Mouse (Mus musculus): Measurements from ENCODE around the gene Hivep1.

Gene Hivep1

DNA sequence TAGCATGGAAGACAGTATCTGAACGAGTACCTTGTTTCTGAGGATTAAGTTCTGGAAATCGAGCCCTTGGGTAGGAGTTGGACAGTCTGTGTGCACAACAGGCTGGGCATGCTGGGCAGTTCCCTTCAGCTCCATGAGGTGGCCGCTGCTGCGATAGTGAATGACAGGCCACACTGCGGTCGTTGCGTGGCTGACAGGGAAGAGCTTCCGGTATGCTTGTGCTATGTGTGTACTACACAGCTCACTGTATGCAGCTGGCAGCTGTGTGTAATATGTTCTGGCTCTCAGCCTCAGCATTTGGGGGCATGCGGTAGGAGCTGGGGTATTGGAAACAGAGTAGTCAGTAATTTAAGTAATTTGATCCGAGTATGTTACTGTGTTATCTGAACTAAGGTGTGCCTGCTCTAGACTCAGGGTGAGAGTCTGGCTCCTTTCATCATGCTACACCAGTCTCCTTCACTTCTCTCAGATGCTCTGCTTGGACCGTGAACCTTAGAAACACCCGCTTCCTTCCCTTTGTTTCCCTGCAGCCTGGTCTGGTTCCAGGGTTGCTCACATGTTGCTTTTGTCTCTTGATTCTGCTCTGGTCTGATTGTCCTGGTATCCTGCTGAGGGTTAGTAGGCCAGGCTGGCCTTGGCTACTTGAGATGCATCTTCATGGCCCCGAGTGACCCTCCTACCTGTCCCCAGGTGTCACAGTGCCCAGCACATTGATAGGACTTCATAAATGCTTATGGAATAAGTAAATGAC, 49.8 kb downstream of the Hivep1 start:
- POLR2A ChIA-PET: interaction anchor here in 1 of 4 experiments (0.8 kb wide), 1 partner anchor 33 kb away, joined by 3 read pairs; no protein-coding TSS in a partner anchor
- CTCF ChIA-PET: interaction anchor here in 1 of 4 experiments (0.9 kb wide), 1 partner anchor 199 kb away, joined by 3 read pairs; no protein-coding TSS in a partner anchor

DNA sequence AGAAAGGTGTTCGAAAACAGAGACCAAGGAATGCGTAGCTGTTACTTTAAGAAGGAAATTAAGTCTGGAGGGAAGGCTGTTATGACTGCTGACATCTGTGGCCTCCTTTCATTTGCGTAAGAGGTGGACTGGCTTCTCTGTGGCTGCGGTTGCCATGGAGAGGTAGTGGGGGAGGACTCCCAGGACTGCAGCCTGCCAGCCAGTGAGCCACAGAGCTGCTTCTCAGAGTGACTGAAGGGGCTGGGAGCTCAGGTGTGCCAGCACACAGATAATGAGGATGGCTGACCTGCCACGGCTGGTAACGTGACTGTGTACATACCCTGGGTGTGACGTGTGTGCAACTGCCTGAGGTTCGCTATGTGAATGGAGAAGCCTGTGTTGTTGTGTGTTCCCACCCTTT, 51.2 kb downstream of the Hivep1 start:
- POLR2A ChIA-PET: interaction anchor here in 1 of 4 experiments (0.7 to 1.2 kb wide), 2 partner anchors 9 to 86 kb away, joined by 3 to 6 read pairs; no protein-coding TSS in a partner anchor

GRCm38 (mm10) chr13:42103486-42104166, 51.8 kb downstream of the Hivep1 start:
- ChIA-PET POLR2A (interaction anchor here in 1 of 4 experiments (0.7 to 1.2 kb wide), 2 partner anchors 9 to 87 kb away, joined by 3 to 6 read pairs; no protein-coding TSS in a partner anchor), CTCF (interaction anchor here in 1 of 4 experiments (0.6 kb wide), 1 partner anchor 346 kb away, joined by 3 read pairs; no protein-coding TSS in a partner anchor)

More for the DNA sequence above, 51.2 kb downstream of the Hivep1 start:
- CTCF ChIA-PET: interaction anchor here in 2 of 4 experiments (0.6 kb wide), 2 partner anchors 345 to 724 kb away, joined by 3 read pairs; no protein-coding TSS in a partner anchor

DNA sequence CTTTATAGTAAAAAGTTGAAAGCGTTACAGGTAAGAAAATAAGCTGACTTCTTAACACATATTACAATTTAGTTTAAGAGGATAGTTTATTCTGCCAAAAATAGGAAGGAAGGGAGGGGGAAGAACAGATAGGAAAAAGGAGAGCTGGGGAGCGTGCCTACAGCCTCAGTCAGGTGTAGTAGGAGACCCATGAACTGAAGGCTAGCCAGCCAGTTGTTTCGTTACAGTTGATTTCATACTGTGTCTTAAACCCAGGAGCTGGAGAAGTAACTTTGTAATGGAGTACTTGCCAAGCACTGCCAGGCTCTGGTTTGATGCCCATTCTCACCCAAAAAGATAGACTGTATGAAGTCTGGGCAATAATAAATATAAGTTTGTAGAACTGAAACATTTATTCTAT, 52.5 kb downstream of the Hivep1 start:
- POLR2A ChIA-PET: interaction anchor here in 2 of 4 experiments (0.6 to 1.2 kb wide), 2 partner anchors 8 to 24 kb away, joined by 6 to 8 read pairs; no protein-coding TSS in a partner anchor
- CTCF ChIA-PET: no interaction called here

GRCm38 (mm10) chr13:42108483-42109215, 56.8 kb downstream of the Hivep1 start:
- POLR2A ChIA-PET: interaction anchor here in 1 of 4 experiments (1.0 kb wide), 1 partner anchor 30 kb away, joined by 4 read pairs; no protein-coding TSS in a partner anchor
- CTCF ChIA-PET: no interaction called here

GRCm38 (mm10) chr13:42110416-42110815, 58.6 kb downstream of the Hivep1 start:
- ChIA-PET CTCF (no interaction called here), POLR2A (no interaction called here)

DNA sequence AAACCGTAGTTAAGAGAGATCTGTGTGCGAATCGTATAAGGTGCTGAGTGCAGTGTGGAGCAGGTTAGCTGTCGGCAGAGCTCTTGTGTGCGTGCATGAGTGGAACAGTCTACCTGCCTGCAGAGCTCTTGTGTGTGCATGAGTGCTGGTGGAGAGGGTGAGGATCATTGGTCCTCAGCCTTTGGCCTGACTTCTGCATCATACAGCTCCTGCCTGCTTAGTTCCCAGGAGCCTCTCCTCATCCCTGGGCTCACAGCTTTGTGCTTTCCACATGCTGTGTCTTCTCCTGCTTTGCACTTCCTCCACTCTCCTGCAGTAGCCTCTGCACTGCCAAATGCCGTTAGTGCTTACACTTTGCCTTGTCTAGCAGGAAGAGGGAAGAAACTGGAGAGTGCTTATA, 60.2 kb downstream of the Hivep1 start:
- ChIA-PET CTCF (interaction anchor here in 1 of 4 experiments (0.9 kb wide), 1 partner anchor 464 kb away, joined by 3 read pairs; no protein-coding TSS in a partner anchor), POLR2A (interaction anchor here in 1 of 4 experiments (1.2 kb wide), 1 partner anchor 8 kb away, joined by 6 read pairs; no protein-coding TSS in a partner anchor)

DNA sequence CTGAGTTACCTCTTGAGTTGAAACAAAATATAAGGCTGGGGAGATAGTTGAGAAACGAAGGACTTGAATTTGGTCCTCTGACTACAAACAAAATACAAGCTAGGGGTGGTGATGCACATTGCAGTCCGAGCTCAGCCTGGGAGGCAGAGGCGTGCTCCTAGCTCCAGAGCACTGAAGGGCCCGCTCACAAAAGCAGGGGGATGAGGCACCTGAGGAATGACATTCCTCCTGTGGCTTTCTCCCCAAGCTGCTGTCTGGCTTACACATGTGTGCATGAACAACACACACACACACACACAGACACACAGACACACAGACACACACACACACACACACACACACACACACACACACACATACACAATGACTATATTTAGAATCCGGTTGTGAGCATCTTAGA, 60.9 kb downstream of the Hivep1 start:
- POLR2A ChIA-PET: interaction anchor here in 1 of 4 experiments (1.2 kb wide), 1 partner anchor 9 kb away, joined by 6 read pairs; no protein-coding TSS in a partner anchor
- CTCF ChIA-PET: no interaction called here

GRCm38 (mm10) chr13:42113601-42114000, 61.8 kb downstream of the Hivep1 start:
- ChIA-PET POLR2A (interaction anchor here in 1 of 4 experiments (0.6 kb wide), 1 partner anchor 257 kb away, joined by 3 read pairs; no protein-coding TSS in a partner anchor), CTCF (no interaction called here)

DNA sequence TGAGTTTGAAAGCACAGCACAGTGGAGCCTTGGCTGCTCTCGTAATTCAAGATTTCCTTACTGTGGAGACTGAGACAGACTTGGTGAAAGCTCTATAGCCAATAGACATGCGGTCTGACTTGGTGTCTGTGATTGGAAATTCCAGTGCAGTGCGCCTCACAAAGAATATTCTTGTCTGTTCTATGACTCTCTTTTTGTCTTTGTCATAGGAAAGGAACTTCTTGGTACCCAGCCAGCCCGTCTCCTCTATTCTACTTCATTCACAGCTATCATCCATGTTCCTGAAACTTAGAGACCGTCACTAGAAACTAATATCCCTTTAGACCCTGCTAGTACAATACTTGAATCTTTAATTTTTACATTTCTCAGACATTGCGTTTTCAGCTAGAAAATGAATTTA, 64.5 kb downstream of the Hivep1 start:
- CTCF ChIA-PET: no interaction called here
- POLR2A ChIA-PET: no interaction called here

DNA sequence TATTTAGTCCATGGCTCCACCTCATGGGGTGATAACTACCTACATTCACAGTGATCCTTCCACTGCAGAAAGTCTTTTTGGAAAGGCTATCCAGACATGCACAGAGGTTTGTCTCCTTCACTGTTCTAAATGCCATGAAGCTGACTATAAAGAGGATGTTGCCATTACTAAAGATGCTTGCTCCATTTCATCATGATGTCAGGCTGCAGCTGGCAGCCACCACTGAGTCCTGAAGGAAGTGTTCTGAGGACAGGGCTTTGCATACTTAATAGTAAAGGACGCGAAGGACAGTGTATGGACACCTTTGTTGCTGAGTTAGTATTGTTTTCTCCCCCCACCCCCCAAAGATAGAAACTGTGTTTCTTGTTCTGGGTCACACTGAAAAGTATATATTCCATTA, 67.2 kb downstream of the Hivep1 start:
- CTCF ChIA-PET: interaction anchor here in 2 of 4 experiments (0.6 to 0.7 kb wide), 2 partner anchors 20 to 1682 kb away, joined by 3 read pairs; no protein-coding TSS in a partner anchor
- POLR2A ChIA-PET: interaction anchor here in 1 of 4 experiments (0.7 kb wide), 1 partner anchor 413 kb away, joined by 7 read pairs; no protein-coding TSS in a partner anchor

- CTCF ChIA-PET: interaction anchor here in 1 of 4 experiments (0.7 kb wide), 1 partner anchor 46 kb away, joined by 7 read pairs; no protein-coding TSS in a partner anchor
- POLR2A ChIA-PET: no interaction called here
These were observed 69.4 kb downstream of the Hivep1 start for GRCm38 (mm10) chr13:42121106-42121776.

GRCm38 (mm10) chr13:42121777-42122682, 70.2 kb downstream of the Hivep1 start:
- POLR2A ChIA-PET: no interaction called here

GRCm38 (mm10) chr13:42144627-42145026, 92.8 kb downstream of the Hivep1 start:
- CTCF ChIA-PET: interaction anchor here in 1 of 4 experiments (1.0 to 1.1 kb wide), 2 partner anchors 12 to 112 kb away, joined by 3 read pairs; no protein-coding TSS in a partner anchor
- POLR2A ChIA-PET: no interaction called here

More at GRCm38 (mm10) chr13:42121777-42122682, 70.2 kb downstream of the Hivep1 start:
- CTCF ChIA-PET: no interaction called here

GRCm38 (mm10) chr13:42149328-42150071, 97.7 kb downstream of the Hivep1 start:
- POLR2A ChIA-PET: interaction anchor here in 2 of 4 experiments (1.1 to 1.8 kb wide), 3 partner anchors 10 to 73 kb away, joined by 4 to 5 read pairs (median 5); no protein-coding TSS in a partner anchor
- CTCF ChIA-PET: interaction anchor here in 3 of 4 experiments (0.6 kb wide), 4 partner anchors 194 to 440 kb away, joined by 3 to 10 read pairs (median 4); no protein-coding TSS in a partner anchor

DNA sequence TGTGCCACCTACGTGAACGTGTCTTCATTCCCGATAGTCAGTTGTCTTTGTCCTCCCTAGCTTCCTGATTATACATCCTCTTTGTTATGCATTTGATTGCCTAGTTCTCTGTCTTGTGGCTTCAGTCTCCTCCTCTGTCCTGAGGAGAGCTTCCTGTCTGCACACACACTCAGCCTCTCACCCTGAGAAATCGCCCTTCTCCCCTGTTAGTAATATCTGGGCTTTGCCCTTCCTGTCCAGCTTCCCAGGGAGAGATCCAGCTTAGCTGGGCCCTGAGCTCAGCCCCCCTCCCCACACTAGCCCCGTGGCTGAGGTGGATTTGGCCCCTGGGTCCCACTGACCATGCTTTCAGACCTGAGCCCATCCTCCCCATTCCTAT, 98.2 kb downstream of the Hivep1 start:
- CTCF ChIA-PET: no interaction called here
- POLR2A ChIA-PET: interaction anchor here in 2 of 4 experiments (1.1 to 1.8 kb wide), 2 partner anchors 9 kb away, joined by 5 read pairs; no protein-coding TSS in a partner anchor

Measured in embryonic stem cell, embryonic (primary cell).